Mouse (Mus musculus) adrenal gland, adult 18-20 months (tissue): ENCODE measurements around the gene Mcts2. TPM values are rescaled to one million over a fixed set of nuclear protein-coding genes. Genes with fewer than 3 reads are reported as not detected.
A peak's percentile ranks its signal among the peaks of the same experiment; 100 is the strongest.
"Not testable (repeated sequence)": the region's sequence is repeated elsewhere in the genome, so short reads cannot be mapped to it uniquely, and the experiment has no call there.

Experiments used
- DNase-seq, 2 experiments: peaks; one replicate each; pipeline ENCODE4 v3.0.0; 2021 to 2022; ENCODE audit warnings: low spot score in 2 of 2
- long read RNA-seq, 2 experiments: library from polyadenylated mRNA; stranded (forward); transcript quantifications; one replicate each; pipeline ENCODE4 v2.0.0; 2021
- total RNA-seq, 2 experiments: library from RNA; stranded (reverse); gene quantifications; 1 replicate in 1 of 2; 2 replicates in 1 of 2; pipeline ENCODE4 v1.2.3; 2021

The Mcts2 gene
- total RNA-seq: 10 to 100 TPM; 23.5 to 25.8 TPM
- long read RNA-seq, experiment 1, partial matches to known transcripts: 0 of 2 reads
- long read RNA-seq, experiment 1, other reads (novel, unspliced or antisense): 0 of 2 reads
- long read RNA-seq, experiment 2, transcript Mcts2-201 (1 exons, 912 nt): major isoform, 13 of 14 reads
- long read RNA-seq, experiment 2, partial matches to known transcripts: 0 of 14 reads
- long read RNA-seq, experiment 2, other reads (novel, unspliced or antisense): 1 of 14 reads

DNA sequence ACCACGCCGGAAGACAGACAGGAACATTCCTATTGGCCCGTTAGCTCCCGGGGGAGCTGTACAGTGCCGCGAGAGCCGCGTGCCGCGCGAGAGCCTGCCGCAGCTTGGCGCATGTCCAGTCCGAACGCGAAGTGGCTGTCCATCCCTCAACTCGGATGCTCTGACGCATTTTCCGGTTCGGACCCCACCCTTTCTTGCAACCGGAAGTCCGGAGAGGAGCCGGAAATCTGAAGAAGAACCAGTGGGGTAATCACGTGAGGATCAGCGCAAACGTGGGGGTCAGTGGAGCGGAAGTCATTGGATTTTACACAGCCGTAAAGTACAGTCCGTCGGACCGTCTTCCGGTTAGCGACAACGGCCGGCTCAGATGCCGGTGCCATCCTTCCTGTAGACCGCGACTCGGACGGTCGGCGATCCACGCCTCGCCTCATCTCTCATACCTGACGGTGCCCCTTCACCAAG, at the start of gene Mcts2:
Mcts2 (plus strand) TSS at position 230 of the 462 bp plus-strand sequence.
- DNase-seq: peak; percentile 80 to 83

GRCm38 (mm10) chr2:152637381-152637780, 49.5 kb upstream of the Mcts2 start:
- no peak for DNase-seq

DNA sequence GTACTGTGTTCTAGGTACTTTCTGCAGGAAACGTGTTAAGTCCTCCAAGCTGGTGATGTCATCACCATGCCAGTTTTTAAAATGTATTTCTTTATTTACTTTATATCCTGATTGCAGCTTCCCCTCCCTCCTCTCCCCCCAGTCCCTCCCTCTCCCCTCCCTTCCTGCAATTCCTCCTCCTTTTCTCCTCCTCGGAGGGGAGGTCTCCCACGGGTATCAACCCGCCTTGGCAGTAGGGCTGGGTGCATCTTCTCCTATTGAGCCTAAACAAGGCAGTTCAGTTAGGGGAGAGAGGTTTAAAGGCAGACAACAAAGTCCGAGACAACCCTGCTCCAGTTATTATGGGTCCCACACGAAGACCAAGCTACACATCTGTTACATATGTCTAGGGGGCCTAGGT, 48.0 kb upstream of the Mcts2 start:
- no peak for DNase-seq

- DNase-seq: no peak
These were observed 47.3 kb upstream of the Mcts2 start for GRCm38 (mm10) chr2:152639406-152640113.

GRCm38 (mm10) chr2:152652901-152653620, 33.8 kb upstream of the Mcts2 start:
- peak; percentile 55 to 69 for DNase-seq

DNA sequence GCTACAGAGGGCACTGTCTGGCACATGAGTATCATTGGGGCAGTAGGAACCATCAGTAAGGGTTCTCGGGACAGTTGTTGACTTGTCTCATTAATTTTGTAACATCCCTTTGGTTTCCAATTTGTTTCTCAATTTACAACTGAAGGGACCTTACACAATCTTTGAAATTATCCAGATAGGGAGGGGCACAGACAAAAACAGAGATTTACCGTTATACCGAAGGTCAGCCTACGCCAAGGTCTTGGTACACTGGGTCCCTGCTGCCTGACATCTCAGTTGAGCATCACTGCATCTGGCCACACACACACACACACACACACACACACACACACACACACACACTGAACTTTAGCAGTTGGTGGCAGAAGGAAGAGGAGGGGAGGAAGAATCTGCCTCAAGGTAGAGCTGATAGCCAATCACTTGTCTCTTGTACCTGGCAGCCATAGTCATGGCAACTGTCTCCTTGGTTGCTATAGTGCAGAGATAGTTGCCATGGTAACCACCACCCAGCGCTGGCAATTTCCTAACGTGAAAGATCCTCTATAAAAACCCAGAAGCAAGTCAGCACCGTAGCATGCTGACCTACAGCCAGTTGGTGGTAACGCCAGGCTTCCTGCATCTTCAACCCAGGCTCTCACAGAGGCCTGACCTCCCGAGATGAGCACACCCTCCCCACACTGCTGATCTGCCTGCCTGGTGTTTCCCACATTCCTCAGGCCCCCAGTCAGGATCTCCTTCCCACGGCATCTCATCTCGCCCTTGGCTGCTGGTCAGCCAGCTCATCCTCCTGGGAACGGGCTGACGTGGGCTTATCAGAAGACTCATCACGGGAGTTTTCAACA, 32.7 kb upstream of the Mcts2 start:
- peak in 1 of 2 experiments; percentile 44 for DNase-seq

DNA sequence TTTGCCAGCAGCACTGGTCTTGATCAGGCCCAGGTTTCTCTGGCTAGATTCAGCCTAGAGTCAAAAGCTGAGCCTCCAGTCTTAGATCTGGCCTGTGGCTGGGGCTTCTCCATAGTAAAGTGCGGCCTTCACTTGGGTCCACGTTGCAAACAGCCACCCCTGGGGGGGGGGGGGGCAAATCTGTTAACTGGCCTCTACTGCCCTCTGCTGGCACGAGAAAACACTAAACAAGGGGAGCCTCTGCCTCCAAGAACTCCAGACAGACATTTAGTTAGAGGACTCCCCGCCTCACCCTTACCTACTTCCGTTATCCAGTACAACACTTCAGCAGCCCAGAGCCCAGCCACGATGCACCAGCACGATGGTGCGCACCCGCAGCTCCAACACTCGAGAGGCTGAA, 29.4 kb upstream of the Mcts2 start:
- peak in 1 of 2 experiments; percentile 54 for DNase-seq

DNA sequence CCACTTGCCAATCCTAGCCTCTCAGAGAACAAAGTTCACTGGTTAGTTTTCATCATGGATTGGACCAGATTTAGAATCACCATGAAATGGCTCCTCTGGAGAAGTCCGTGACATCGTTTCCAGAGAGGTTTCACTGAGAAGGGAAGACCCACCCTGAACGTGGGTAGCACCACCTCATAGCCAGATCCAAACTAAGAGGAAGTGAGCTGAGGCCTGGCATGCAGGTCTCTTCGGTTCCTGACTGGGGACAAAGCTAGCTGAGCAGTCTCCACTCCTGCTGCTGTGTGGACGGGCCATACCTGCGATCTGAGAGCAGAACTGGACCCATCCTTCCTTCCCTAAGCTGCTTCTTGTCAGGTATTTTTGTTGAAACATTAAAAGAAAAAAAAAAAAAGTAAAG, 25.7 kb upstream of the Mcts2 start:
- no peak for DNase-seq

- DNase-seq: not testable (repeated sequence)
These were observed 20.6 kb upstream of the Mcts2 start for GRCm38 (mm10) chr2:152666191-152666590.

GRCm38 (mm10) chr2:152669256-152669638, 17.6 kb upstream of the Mcts2 start, which contains the start of gene H13:
TSS of gene H13 (plus strand) at chr2:152669461.
- DNase-seq: peak; percentile 92 to 93

- no peak for DNase-seq
These were observed 17.0 kb upstream of the Mcts2 start for GRCm38 (mm10) chr2:152669639-152670484.

GRCm38 (mm10) chr2:152670983-152671641, 15.7 kb upstream of the Mcts2 start:
- DNase-seq: no peak

DNA sequence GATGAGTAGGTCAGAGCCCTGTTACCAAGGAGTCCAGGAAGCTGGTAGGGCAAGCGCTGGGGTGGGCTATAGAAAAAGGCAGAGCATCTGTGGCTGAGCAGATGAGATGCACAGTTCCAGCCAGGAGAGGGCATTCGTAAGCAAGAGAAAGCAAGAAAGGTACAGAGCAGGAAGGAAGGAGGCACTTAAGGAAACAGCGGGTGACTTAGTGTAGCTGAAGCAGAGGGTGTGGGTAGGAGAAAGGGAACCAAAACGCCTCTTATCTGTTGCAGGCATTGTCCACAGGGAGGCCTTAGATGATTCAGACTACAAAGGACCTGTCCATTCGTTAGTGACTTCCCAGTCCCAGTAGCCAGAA, 15.2 kb upstream of the Mcts2 start:
- no peak for DNase-seq

- DNase-seq: no peak
These were observed 14.7 kb upstream of the Mcts2 start for GRCm38 (mm10) chr2:152672166-152672565.

DNA sequence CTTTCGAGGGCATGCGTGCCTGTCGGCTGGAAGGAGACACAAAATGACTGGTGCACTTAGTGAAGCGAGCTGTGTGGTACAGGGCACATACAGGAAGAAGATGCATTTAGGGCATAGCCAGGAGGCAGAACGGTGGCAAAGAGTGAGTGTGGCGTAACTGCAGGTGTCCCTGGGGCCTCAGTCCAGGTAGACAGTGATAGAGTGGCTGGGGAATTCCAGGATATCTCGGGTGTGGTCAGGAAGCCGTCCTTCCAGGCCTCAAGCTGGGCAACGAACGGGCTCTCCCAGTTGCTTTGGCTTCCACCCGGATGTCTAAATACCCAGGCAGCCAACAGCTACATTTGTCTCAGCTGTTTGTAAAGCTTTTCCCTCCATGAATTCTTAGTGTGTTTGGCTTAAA, 12.7 kb upstream of the Mcts2 start:
- no peak for DNase-seq

- no peak for DNase-seq
These were observed 11.5 kb upstream of the Mcts2 start for GRCm38 (mm10) chr2:152675252-152675791.

DNA sequence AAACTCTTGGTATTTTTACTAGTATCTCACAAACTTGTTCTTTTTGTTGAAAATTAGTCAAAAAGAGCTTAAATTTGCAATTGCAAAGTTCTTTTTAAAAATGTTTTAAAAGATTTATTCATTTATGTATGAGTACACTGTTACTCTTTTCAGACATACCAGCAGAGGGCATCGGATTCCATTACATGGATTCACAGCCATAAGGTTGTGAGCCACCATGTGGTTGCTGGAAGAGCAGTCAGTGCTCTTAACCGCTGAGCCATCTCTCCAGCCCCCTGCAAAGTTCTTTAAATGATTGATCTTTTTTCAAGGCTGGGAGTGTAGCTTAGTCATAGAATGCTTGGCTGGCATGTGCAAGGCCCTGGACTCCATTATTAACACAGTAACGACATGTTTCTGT, 8.5 kb upstream of the Mcts2 start:
- no peak for DNase-seq

DNA sequence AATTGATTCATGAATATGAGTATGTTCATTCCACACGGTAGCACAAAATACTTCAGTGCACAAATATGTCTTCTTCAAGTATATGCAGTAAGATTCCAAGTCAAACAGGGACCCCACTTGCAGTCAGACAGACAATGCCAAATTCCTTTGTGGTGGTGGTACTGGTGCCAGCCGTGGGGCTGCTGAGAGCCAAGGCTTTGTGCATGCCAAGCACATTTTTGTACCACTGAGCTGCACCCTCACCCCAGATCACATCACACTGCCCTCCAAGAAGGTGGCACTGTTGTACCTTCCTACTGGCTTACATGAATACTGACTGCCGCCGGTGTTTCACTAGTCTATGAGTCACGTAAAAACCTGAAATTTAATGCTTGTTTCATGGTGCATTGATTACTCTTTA, 7.9 kb upstream of the Mcts2 start:
- no peak for DNase-seq

DNA sequence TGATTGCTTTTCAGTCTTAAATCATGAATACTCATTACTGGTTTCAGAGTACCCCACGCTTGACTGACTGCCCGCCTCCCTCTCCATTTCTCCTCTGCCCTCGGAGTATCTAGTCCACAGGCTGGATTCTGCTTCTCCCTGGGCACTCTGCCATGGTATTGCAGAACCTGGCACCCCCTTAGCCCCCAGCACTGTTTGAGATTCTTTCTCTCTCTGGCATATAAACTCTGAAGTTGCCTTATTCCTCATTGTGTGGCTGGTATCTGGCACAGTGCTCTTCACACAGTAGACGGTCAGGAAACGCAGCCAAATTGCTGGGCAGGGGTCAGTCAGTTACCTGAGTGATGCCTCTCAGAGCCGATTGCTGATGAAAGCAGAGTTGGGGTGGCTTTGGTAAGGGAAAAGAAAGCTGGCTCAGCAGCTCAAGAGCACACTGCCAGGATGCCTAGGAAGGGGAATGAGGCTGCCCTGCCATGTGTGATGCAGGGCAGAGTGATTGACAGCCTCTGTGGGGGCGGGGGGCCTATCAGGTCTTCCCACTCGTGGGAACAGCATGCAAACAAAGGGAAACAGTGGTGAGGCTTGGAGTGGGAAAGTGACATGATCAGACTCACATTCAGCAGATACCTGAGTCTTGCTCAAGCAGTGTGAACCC, 7.0 kb upstream of the Mcts2 start:
- DNase-seq: no peak
